Mouse (Mus musculus) limb, embryonic 15.5 days (tissue): Measurements from ENCODE around the gene Ints3. TPM values are rescaled to one million over a fixed set of nuclear protein-coding genes. Genes with fewer than 3 reads are reported as not detected.

Experiments
- ATAC-seq: fragments of 200-750 bp; cut with Nextera tagmentation; 2 replicates; pipeline ENCODE4 v1.8.0; 2017; ENCODE audit warnings: low read depth, moderate TSS enrichment; ENCODE audit not compliant: insufficient number of reproducible peaks, low FRiP score, low TSS enrichment
- H3K27ac ChIP-seq: fragments of 300-500 bp; sonication (generic); 2 replicates; pipeline ENCODE4 v1.5.1; 2015; ENCODE audit warnings: moderate library complexity, mild to moderate bottlenecking, inconsistent platforms
- H3K27me3 ChIP-seq: fragments of 300-500 bp; sonication (generic); 2 replicates; pipeline ENCODE4 v1.6.1; 2015; ENCODE audit warnings: inconsistent platforms
- H3K36me3 ChIP-seq: fragments of 300-500 bp; sonication (generic); 2 replicates; pipeline ENCODE4 v1.6.1; 2015; ENCODE audit warnings: inconsistent platforms
- H3K4me1 ChIP-seq: fragments of 300-500 bp; sonication (generic); 2 replicates; pipeline ENCODE4 v1.6.1; 2015; ENCODE audit warnings: inconsistent platforms
- H3K4me2 ChIP-seq: fragments of 300-500 bp; sonication (generic); 2 replicates; pipeline ENCODE4 v1.6.1; 2015; ENCODE audit warnings: mild to moderate bottlenecking, inconsistent platforms
- H3K4me3 ChIP-seq: fragments of 300-500 bp; sonication (generic); 2 replicates; pipeline ENCODE4 v1.5.1; 2015; ENCODE audit warnings: mild to moderate bottlenecking, inconsistent platforms
- H3K9ac ChIP-seq: fragments of 300-500 bp; sonication (generic); 2 replicates; pipeline ENCODE4 v1.6.1; 2015; ENCODE audit warnings: inconsistent platforms
- H3K9me3 ChIP-seq: fragments of 300-500 bp; sonication (generic); 2 replicates; pipeline ENCODE4 v1.6.1; 2016; ENCODE audit warnings: inconsistent platforms
- WGBS: fragments of 180-500 bp; shearing (Covaris S2); methylation state at CpG from one replicate; pipeline ENCODE4 v1.1.7; 2015; 5-methylcytosine and 5-hydroxymethylcytosine counted together
- polyA plus RNA-seq: library from polyadenylated mRNA; unstranded; fragments of >200 nt; fragmentation: Nextera tagmentation; extraction: Ambion mirVana; gene quantifications from 2 replicates; pipeline ENCODE4 v1.2.1, GENCODE M21; 2015

The Ints3 gene
- polyA plus RNA-seq, 1 experiment from 2014 or later, result 28.0 TPM

DNA sequence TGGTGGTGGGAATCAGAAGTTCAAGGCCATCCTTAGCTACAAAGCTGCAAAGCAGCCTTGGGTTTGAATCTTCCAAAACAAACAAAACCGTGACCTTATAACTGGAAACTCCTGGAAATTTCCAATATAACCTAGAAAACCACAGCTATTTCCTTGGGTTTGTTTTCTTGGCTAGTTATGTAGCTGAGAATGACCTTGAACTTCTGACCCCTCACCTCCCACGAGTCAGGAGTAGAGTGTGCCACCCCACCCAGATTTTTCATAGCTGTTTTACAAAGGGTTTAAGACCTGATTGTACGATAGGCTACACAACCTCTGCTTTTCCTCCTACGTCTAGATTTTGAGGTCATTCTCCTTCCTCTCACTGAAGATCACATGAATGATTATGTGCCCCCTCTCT lies 3.7 kb upstream of the Ints3 start:
- Histone ChIP-seq H3K9ac (no peak overlapping the region), H3K27ac (no peak overlapping the region), H3K4me2 (no peak overlapping the region), H3K4me3 (no peak overlapping the region), H3K36me3 (no peaks in the 10 kb centered on the region), H3K4me1 (peaks cover 6% of the 10 kb centered on the region), H3K27me3 (no peaks in the 10 kb centered on the region), H3K9me3 (no peaks in the 10 kb centered on the region)
- WGBS, result 54% methylated on average over 4 of the region's 4 CpGs
- no peak for ATAC-seq

DNA sequence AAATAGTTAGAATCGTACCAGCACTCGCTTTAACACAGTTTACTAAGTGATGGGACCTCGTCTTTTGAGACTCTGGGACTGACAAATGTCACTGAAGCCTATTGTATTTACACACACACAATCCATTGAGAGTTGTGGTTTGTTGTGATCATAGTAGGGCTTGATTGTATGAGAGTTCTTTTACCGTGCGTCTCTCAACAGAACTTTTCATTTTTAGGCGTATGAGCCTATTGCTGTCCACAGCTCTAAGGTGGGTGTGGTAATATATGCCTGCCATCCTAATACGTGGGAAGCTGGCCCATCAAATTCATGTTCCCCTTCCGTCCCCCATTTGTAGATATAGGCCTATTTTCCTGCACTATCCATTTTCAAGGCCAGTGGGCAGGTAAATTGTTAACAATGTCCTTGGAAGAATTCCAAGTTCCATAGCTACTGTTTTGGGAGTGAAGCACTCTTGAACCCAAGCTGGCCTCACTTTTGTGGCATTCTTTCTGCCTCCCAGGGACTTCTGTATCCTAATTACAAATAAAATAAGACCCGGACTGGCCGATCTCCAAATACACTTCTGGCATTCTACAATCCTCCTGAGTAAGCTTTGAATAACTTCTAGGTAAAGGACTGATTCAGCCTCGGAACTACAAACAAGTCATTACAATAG lies 780 bp upstream of the Ints3 start:
- no peaks in the 10 kb centered on the region for H3K36me3 ChIP-seq
- peak overlapping the region; percentile 97 for H3K27ac ChIP-seq
- H3K9ac ChIP-seq, result no peak overlapping the region
- 45% methylated on average over 11 of the region's 11 CpGs for WGBS
- ATAC-seq, result no peak
- no peaks in the 10 kb centered on the region for H3K9me3 ChIP-seq
- no peaks in the 10 kb centered on the region for H3K27me3 ChIP-seq
- peak overlapping the region; percentile 72 for H3K4me3 ChIP-seq
- H3K4me1 ChIP-seq, result peaks cover 20% of the 10 kb centered on the region
- H3K4me2 ChIP-seq, result peak overlapping the region; percentile 88

DNA sequence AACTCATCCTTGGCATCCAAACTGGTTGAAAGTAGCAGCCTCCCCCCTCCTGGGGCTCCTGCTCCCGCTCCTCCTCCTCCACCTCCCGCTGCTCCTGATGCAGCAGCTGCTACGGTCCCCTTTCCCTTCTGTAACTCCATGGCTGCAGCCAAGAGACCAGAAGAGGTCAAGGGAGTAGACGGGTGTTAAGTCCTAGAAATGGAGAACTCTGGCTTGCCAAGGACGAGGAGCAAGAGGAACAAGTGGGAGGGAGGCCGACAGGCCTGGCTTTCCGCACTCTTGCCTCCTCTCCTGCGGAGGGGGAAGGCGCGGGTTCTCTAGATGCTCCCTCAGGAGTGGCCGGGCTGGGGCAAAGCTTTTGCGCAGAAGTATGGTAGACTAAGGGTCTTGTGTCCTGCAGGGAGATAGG lies 607 bp downstream of the Ints3 start:
- WGBS, result under 1% methylated on average over 12 of the region's 12 CpGs

DNA sequence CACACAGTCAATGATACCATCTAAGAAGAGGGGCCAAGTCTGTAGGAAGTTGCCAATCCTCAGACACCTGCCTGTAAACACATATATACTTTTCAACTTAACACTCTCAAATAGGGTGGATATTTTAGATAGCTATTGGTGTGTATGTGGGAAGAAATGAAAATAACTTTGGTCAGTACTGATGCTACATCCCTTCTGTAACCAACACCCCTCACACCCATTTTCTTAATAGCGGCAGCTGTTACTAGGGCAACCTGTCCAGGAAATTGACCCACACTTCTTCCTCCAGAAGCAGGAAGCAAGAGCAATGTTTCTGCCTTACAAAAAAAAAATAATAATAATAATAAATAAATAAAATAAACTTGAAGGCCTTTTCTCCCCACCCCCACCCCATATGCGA lies 1.1 kb downstream of the Ints3 start:
- H3K27me3 ChIP-seq, result no peaks in the 10 kb centered on the region
- no peaks in the 10 kb centered on the region for H3K9me3 ChIP-seq
- WGBS, result 10% methylated on average over 2 of the region's 2 CpGs
- no peak for ATAC-seq
- H3K36me3 ChIP-seq, result no peaks in the 10 kb centered on the region
- H3K4me3 ChIP-seq, result peak overlapping the region; percentile 72
- H3K4me1 ChIP-seq, result peaks cover 20% of the 10 kb centered on the region
- H3K27ac ChIP-seq, result peak overlapping the region; percentile 97; the same call in 1 of the 2 replicates
- H3K4me2 ChIP-seq, result peak overlapping the region; percentile 88
- H3K9ac ChIP-seq, result peak overlapping the region; percentile 87

More for the DNA sequence above, 607 bp downstream of the Ints3 start:
- Histone ChIP-seq H3K9me3 (no peaks in the 10 kb centered on the region), H3K36me3 (no peaks in the 10 kb centered on the region), H3K27ac (peak overlapping the region; percentile 97), H3K4me2 (peak overlapping the region; percentile 88), H3K4me1 (peaks cover 20% of the 10 kb centered on the region), H3K27me3 (no peaks in the 10 kb centered on the region), H3K4me3 (peak overlapping the region; percentile 72), H3K9ac (peak overlapping the region; percentile 87)
- no peak for ATAC-seq

DNA sequence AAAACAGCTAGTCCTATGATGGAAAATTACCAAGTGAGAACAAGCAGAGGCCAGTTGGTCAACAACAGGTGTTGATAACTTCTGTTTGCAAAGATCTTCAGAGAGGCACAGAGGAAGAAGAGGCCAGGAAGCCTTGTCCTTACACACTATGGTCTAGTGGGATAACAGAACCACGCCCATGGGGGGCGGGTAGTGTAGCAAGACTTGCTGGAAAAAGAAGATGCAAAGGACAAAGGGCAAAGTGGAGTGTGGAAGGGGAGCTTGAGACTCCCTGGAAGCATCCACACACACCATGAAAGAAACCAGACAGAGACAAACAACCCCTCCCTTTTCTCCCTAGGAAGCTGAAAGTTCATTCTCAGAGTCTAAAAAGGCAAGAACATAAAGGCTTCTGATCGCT lies 3.8 kb downstream of the Ints3 start:
- Histone ChIP-seq H3K36me3 (no peaks in the 10 kb centered on the region), H3K4me1 (peaks cover 20% of the 10 kb centered on the region), H3K27me3 (no peaks in the 10 kb centered on the region), H3K9ac (no peak overlapping the region), H3K27ac (no peak overlapping the region), H3K4me3 (no peak overlapping the region), H3K4me2 (no peak overlapping the region), H3K9me3 (no peaks in the 10 kb centered on the region)
- ATAC-seq, result no peak
- WGBS, result 93% methylated on average over 3 of the region's 3 CpGs

DNA sequence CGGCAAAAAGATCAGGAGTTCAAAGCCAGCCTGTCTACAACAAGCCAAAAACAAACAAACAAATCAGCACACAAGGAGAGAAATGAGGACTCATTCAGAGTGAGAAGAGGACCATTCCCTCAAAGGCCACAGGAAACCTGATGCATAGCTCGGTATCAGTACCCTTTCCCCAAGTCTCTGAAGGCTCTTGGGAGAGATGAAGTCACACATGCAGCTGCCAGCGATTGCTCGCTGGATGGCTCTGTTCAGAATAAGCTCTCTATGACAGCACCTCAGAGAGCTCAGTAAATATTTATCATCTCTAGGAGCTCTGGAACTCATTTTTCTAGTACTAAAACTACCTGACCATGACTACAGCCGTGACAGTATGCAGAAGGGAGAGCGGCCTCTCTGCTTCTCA lies 5.2 kb downstream of the Ints3 start:
- Histone ChIP-seq H3K4me1 (peaks cover 20% of the 10 kb centered on the region), H3K27me3 (no peaks in the 10 kb centered on the region), H3K4me3 (no peak overlapping the region), H3K4me2 (no peak overlapping the region), H3K36me3 (peaks cover 9% of the 10 kb centered on the region), H3K9me3 (no peaks in the 10 kb centered on the region), H3K9ac (no peak overlapping the region), H3K27ac (no peak overlapping the region)
- ATAC-seq, result no peak
- 75% methylated on average over 6 of the region's 6 CpGs for WGBS

DNA sequence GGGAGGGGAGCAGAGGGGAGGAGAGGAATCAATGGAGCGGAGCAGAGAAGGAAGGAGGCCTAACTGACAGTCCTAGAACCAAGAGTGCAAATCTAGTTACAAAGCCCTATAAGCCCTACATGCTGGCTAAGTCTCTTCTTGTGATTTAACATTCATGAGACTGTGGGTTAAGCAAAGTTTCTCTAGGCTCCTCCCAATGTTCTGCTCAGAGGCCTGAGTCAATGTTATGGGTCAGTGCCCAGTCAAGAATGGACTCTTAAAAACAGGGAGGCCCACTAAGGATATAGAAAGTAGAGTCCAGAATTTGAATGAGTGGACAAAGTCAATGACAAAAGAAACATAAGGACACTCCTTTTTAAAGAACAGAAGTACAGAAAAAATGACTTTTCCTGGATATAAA lies 5.8 kb downstream of the Ints3 start:
- H3K9ac ChIP-seq, result no peak overlapping the region
- H3K36me3 ChIP-seq, result peaks cover 14% of the 10 kb centered on the region
- H3K4me3 ChIP-seq, result no peak overlapping the region
- WGBS, result 70% methylated on average over 1 of the region's 1 CpGs
- no peak overlapping the region for H3K27ac ChIP-seq
- H3K4me1 ChIP-seq, result peaks cover 17% of the 10 kb centered on the region
- H3K4me2 ChIP-seq, result no peak overlapping the region
- H3K9me3 ChIP-seq, result no peaks in the 10 kb centered on the region
- no peak for ATAC-seq
- no peaks in the 10 kb centered on the region for H3K27me3 ChIP-seq

DNA sequence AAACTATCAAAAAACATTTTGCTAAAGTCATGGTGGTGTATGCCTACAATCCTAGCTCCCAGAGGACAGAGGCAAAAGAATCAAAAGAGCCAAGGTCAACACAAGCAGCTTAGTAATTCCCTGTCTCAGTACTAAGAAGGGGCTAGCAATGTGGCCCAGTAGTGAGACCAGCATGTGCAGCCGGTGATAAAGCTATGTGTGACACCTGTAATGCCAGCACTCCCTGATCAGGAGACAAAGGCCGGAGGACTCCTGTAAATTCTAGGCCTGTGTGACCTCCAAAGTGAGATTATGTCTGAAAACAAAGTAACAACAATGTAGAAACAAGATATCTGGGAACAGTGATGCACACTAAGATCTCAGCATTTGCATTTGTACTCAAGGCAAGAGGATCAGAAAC lies 7.9 kb downstream of the Ints3 start:
- Histone ChIP-seq H3K9ac (no peak overlapping the region), H3K9me3 (no peaks in the 10 kb centered on the region), H3K36me3 (peaks cover 25% of the 10 kb centered on the region), H3K27me3 (no peaks in the 10 kb centered on the region), H3K4me1 (0 out of 2 replicates have a peak, but pooled peaks cover 2% of the 10 kb centered on the region), H3K4me2 (no peak overlapping the region), H3K4me3 (no peak overlapping the region), H3K27ac (no peak overlapping the region)
- no peak for ATAC-seq
- 87% methylated on average over 2 of the region's 2 CpGs for WGBS

DNA sequence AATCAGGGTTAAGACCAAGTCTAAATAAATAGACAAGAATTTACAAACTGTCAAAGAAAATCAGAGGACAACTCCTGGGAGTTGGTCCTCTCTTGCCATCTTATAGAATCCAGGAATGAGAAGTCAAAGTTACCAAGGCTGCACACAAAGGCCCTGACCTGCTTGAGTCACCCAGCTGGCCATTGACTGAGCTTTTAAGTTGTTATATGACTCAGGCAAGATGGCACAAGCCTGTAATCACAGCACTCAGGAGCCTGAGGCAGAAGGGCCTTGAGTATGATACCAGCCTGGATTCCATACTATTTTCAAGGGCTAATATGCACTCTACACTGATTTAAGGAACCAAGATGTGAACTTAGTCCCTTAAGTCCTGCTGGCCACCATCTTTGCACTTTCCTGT lies 9.9 kb downstream of the Ints3 start:
- Histone ChIP-seq H3K9ac (no peak overlapping the region), H3K9me3 (no peaks in the 10 kb centered on the region), H3K4me2 (no peak overlapping the region), H3K4me3 (no peak overlapping the region), H3K36me3 (peaks cover 38% of the 10 kb centered on the region), H3K4me1 (no peaks in the 10 kb centered on the region), H3K27me3 (no peaks in the 10 kb centered on the region), H3K27ac (no peak overlapping the region)
- no peak for ATAC-seq

DNA sequence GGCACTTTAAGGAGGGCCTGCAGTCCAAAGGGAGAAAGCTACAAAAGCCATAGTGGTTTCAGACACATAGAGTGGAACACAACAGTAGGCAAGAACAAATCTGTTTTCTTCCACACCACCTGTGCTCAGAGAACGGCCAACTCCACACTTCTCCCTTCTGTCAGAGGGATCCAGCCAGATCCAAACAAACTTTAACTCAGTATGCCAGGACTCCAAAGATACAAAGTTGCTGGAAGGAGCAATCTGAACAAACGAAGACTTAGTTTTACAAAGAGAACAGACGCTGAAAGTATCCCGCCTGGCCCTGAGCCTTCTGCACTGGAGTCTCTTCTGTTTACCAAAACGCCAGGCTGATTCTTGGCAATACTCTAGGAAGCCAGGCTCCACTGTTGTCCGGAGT lies 12.7 kb downstream of the Ints3 start:
- H3K9ac ChIP-seq, result no peak overlapping the region
- peaks cover 65% of the 10 kb centered on the region for H3K36me3 ChIP-seq
- H3K4me1 ChIP-seq, result no peaks in the 10 kb centered on the region
- H3K4me2 ChIP-seq, result no peak overlapping the region
- WGBS, result 91% methylated on average over 6 of the region's 6 CpGs
- H3K27me3 ChIP-seq, result no peaks in the 10 kb centered on the region
- no peak overlapping the region for H3K27ac ChIP-seq
- no peaks in the 10 kb centered on the region for H3K9me3 ChIP-seq
- no peak overlapping the region for H3K4me3 ChIP-seq
- no peak for ATAC-seq

DNA sequence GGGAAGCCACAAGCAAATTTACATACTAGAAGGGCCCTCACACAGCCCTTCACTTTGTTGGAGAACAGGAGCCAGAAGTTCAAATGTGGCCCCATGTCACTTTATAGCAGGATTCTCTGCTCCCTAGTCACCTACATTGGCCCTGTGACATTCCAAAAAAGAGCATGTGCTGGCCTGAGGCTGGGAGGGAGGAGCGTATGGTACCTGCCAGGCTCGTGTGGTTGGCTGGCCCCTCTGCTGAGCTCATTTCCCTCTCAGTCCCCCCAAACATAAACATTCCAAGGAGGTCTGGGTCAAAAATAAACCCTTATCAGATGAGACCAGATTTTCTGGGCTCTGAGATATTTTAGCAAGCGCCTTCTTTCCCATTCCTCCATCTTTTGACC lies 20.4 kb downstream of the Ints3 start:
- no peak overlapping the region for H3K4me2 ChIP-seq
- WGBS, result 54% methylated on average over 3 of the region's 3 CpGs
- H3K36me3 ChIP-seq, result peaks cover 87% of the 10 kb centered on the region
- H3K4me1 ChIP-seq, result no peaks in the 10 kb centered on the region
- H3K9ac ChIP-seq, result no peak overlapping the region
- H3K4me3 ChIP-seq, result no peak overlapping the region
- no peaks in the 10 kb centered on the region for H3K27me3 ChIP-seq
- no peak overlapping the region for H3K27ac ChIP-seq
- H3K9me3 ChIP-seq, result no peaks in the 10 kb centered on the region
- no peak for ATAC-seq

DNA sequence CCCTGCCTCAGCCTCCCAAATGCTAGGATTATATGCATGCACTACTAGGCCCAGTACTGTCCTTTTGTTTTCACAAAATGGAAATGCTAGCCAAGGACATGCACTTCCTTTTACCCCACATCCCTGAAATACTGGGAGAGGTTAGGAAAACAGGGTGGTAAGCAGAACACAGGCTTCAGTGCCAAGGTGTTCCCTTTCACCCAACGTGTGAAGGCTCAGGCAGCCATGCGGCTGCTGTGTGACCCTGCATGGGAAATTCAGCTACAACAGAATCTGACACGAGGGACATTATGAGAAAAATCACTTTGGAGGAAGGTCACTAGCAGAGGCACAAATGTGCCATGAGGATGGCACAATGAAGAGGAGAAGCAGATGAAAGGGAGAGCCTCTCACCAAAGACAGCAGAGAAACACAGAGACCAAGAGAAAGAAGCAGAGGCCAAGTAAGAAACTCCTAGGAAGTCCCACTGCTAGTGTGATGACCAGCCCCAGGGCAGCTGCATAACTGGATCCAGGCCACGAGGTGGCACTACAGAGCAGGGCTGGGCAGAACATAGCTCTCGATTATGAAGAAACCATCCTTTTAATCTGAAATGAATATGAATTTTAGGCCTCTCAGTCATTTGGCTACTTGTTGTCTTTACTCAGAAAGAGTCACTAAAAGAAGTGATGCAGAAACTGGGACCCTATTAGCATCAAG lies 21.0 kb downstream of the Ints3 start:
- no peaks in the 10 kb centered on the region for H3K27me3 ChIP-seq
- no peak overlapping the region for H3K27ac ChIP-seq
- no peaks in the 10 kb centered on the region for H3K9me3 ChIP-seq
- no peak overlapping the region for H3K4me2 ChIP-seq
- ATAC-seq, result no peak
- H3K4me1 ChIP-seq, result no peaks in the 10 kb centered on the region
- WGBS, result 52% methylated on average over 5 of the region's 5 CpGs
- no peak overlapping the region for H3K9ac ChIP-seq
- no peak overlapping the region for H3K4me3 ChIP-seq
- peaks cover 87% of the 10 kb centered on the region for H3K36me3 ChIP-seq
